Mouse (Mus musculus) MN1 (cell line): ENCODE results near the gene Phactr4.
"Not testable (repeated sequence)": the region's sequence is repeated elsewhere in the genome, so short reads cannot be mapped to it uniquely, and the experiment has no call there.

ENCODE experiments used
- DNase-seq: peaks from one replicate; pipeline ENCODE4 v3.0.0-alpha.2; 2016; ENCODE audit warnings: low spot score

Gene Phactr4

GRCm38 (mm10) chr4:132421923-132422782 is at the start of gene Phactr4:
Gene Phactr4 (minus strand): TSS chr4:132422489.
- DNase-seq: peak; percentile 97

- DNase-seq: no peak
Observed at GRCm38 (mm10) chr4:132469873-132470272, 47.6 kb upstream of the Phactr4 start.

- peak; percentile 11 for DNase-seq
Observed at GRCm38 (mm10) chr4:132464255-132464613, 41.9 kb upstream of the Phactr4 start.

- peak; percentile 92 for DNase-seq
Observed at GRCm38 (mm10) chr4:132463430-132464254, 41.4 kb upstream of the Phactr4 start, which contains the start of gene Med18. Gene Med18 (minus strand): TSS chr4:132463921.

GRCm38 (mm10) chr4:132462836-132463235 is 40.5 kb upstream of the Phactr4 start:
- peak; percentile 25 for DNase-seq

- DNase-seq: no peak
Observed at GRCm38 (mm10) chr4:132460225-132460624, 37.9 kb upstream of the Phactr4 start.

GRCm38 (mm10) chr4:132455561-132455960 is 33.3 kb upstream of the Phactr4 start:
- DNase-seq: no peak

- DNase-seq: no peak
Observed at GRCm38 (mm10) chr4:132455146-132455545, 32.9 kb upstream of the Phactr4 start.

GRCm38 (mm10) chr4:132454216-132454615 is 31.9 kb upstream of the Phactr4 start:
- no peak for DNase-seq

- no peak for DNase-seq
Observed at GRCm38 (mm10) chr4:132449778-132450177, 27.5 kb upstream of the Phactr4 start.

GRCm38 (mm10) chr4:132446105-132446504 is 23.8 kb upstream of the Phactr4 start:
- no peak for DNase-seq

GRCm38 (mm10) chr4:132444516-132444915 is 22.2 kb upstream of the Phactr4 start:
- DNase-seq: no peak

GRCm38 (mm10) chr4:132437857-132438256 is 15.6 kb upstream of the Phactr4 start:
- DNase-seq: no peak

GRCm38 (mm10) chr4:132432717-132433372 is 10.6 kb upstream of the Phactr4 start:
- DNase-seq: no peak

GRCm38 (mm10) chr4:132428022-132428542 is 5.8 kb upstream of the Phactr4 start:
- DNase-seq: no peak

GRCm38 (mm10) chr4:132427493-132427892 is 5.2 kb upstream of the Phactr4 start:
- DNase-seq: no peak

GRCm38 (mm10) chr4:132426021-132426420 is 3.7 kb upstream of the Phactr4 start:
- DNase-seq: no peak

- no peak for DNase-seq
Observed at GRCm38 (mm10) chr4:132424765-132425164, 2.5 kb upstream of the Phactr4 start.

GRCm38 (mm10) chr4:132421556-132421922 is 750 bp downstream of the Phactr4 start:
- no peak for DNase-seq

- no peak for DNase-seq
Observed at GRCm38 (mm10) chr4:132420471-132420870, 1.8 kb downstream of the Phactr4 start.

- no peak for DNase-seq
Observed at GRCm38 (mm10) chr4:132415966-132416365, 6.3 kb downstream of the Phactr4 start.

- not testable (repeated sequence) for DNase-seq
Observed at GRCm38 (mm10) chr4:132413257-132413656, 9.0 kb downstream of the Phactr4 start.
